Mouse (Mus musculus) midbrain, embryonic 14.5 days (tissue): Measurements from ENCODE around the gene Kpna4. TPM values are rescaled to one million over a fixed set of nuclear protein-coding genes. Genes with fewer than 3 reads are reported as not detected.

Experiments
- ATAC-seq: fragments of 200-750 bp; cut with Nextera tagmentation; 2 replicates; pipeline ENCODE4 v1.8.0; 2017; ENCODE audit warnings: moderate number of reproducible peaks, moderate library complexity; ENCODE audit not compliant: low FRiP score, low TSS enrichment
- DNase-seq: peaks from one replicate; pipeline ENCODE4 v3.0.0-alpha.2; 2015
- H3K27ac ChIP-seq: fragments of 300-500 bp; sonication (generic); replicated peaks from 2 replicates; pipeline ENCODE4 v1.5.1; 2014; ENCODE audit warnings: mild to moderate bottlenecking, low read depth, low read length, moderate library complexity
- H3K27me3 ChIP-seq: fragments of 300-500 bp; sonication (generic); 2 replicates; pipeline ENCODE4 v1.6.1; 2014; ENCODE audit warnings: low read length, control low read depth, mixed read lengths; ENCODE audit not compliant: control insufficient read depth, insufficient read depth
- H3K36me3 ChIP-seq: fragments of 300-500 bp; sonication (generic); 2 replicates; pipeline ENCODE4 v1.6.1; 2014; ENCODE audit warnings: low read length, control low read depth; ENCODE audit not compliant: control insufficient read depth, insufficient read depth
- H3K4me1 ChIP-seq: fragments of 300-500 bp; sonication (generic); 2 replicates; pipeline ENCODE4 v1.6.1; 2014; ENCODE audit warnings: mild to moderate bottlenecking, antibody characterized with exemption, low read length, control low read depth; ENCODE audit not compliant: control insufficient read depth, insufficient read depth
- H3K4me2 ChIP-seq: fragments of 300-500 bp; sonication (generic); 2 replicates; pipeline ENCODE4 v1.6.1; 2014; ENCODE audit warnings: mild to moderate bottlenecking, low read length, moderate library complexity
- H3K4me3 ChIP-seq: fragments of 300-500 bp; sonication (generic); replicated peaks from 2 replicates; pipeline ENCODE4 v1.5.1; 2014; ENCODE audit warnings: low read depth, low read length
- H3K9ac ChIP-seq: fragments of 300-500 bp; sonication (generic); replicated peaks from 2 replicates; pipeline ENCODE4 v1.6.1; 2014; ENCODE audit warnings: mild to moderate bottlenecking, low read length, moderate library complexity
- H3K9me3 ChIP-seq: fragments of 300-500 bp; sonication (generic); 2 replicates; pipeline ENCODE4 v1.6.1; 2016; ENCODE audit warnings: low read length, control low read depth, mixed read lengths; ENCODE audit not compliant: control insufficient read depth
- WGBS: fragments of 180-500 bp; shearing (Covaris S2); extraction: QIAGEN DNeasy Blood & Tissue Kit; methylation state at CpG from one replicate; pipeline ENCODE4 v1.1.7; 2014; 5-methylcytosine and 5-hydroxymethylcytosine counted together
- polyA plus RNA-seq: library from polyadenylated mRNA; unstranded; fragments of >200 nt; fragmentation: Nextera tagmentation; extraction: Ambion mirVana; gene quantifications from 2 replicates; pipeline ENCODE4 v1.2.1, GENCODE M21; 2014

Gene Kpna4
- polyA plus RNA-seq, 1 experiment from 2014 or later = 45.5 TPM

GRCm38 (mm10) chr3:69017181-69017580, 109.7 kb downstream of the Kpna4 start:
- H3K27me3 ChIP-seq = no peaks in the 10 kb centered on the region
- no peak overlapping the region for H3K27ac ChIP-seq
- H3K4me3 ChIP-seq = no peak overlapping the region
- no peaks in the 10 kb centered on the region for H3K9me3 ChIP-seq
- H3K4me2 ChIP-seq = no peak overlapping the region
- H3K4me1 ChIP-seq = no peaks in the 10 kb centered on the region
- WGBS = 95% methylated on average over 3 of the region's 3 CpGs
- DNase-seq = no peak
- H3K9ac ChIP-seq = no peak overlapping the region
- no peak for ATAC-seq
- H3K36me3 ChIP-seq = peaks cover 23% of the 10 kb centered on the region

Other genes starting within 250 kb of the Kpna4 start
- 5.6 and 11.2 TPM in 2 replicates for gene Ift80, start 122.5 kb downstream of the Kpna4 start, polyA plus RNA-seq
- 32.9 and 47.8 TPM in 2 replicates for gene Smc4, start 122.4 kb downstream of the Kpna4 start, polyA plus RNA-seq
- gene Trim59, start 82.4 kb downstream of the Kpna4 start, polyA plus RNA-seq = 39.8 and 57.5 TPM in 2 replicates
- not detected in 2 replicates for gene Arl14, start 95.3 kb upstream of the Kpna4 start, polyA plus RNA-seq
- gene Ppm1l, start 189.7 kb upstream of the Kpna4 start, polyA plus RNA-seq = 20.4 and 26.2 TPM in 2 replicates